Mouse (Mus musculus) limb, embryonic 12.5 days (tissue): Measurements from ENCODE around the gene Gm17332. TPM values are rescaled to one million over a fixed set of nuclear protein-coding genes. Genes with fewer than 3 reads are reported as not detected.
A peak's percentile ranks its signal among the peaks of the same experiment; 100 is the strongest.
"Not testable (repeated sequence)": the region's sequence is repeated elsewhere in the genome, so short reads cannot be mapped to it uniquely, and the experiment has no call there.

Experiments used
- ATAC-seq: fragments of 200-750 bp; cut with Nextera tagmentation; 2 replicates; pipeline ENCODE4 v1.8.0; 2017; ENCODE audit warnings: low read depth, moderate TSS enrichment; ENCODE audit not compliant: insufficient number of reproducible peaks, insufficient read depth, low FRiP score, low TSS enrichment
- H3K27ac ChIP-seq: fragments of 300-500 bp; sonication (generic); 2 replicates; pipeline ENCODE4 v1.5.1; 2016; ENCODE audit warnings: mild to moderate bottlenecking, moderate library complexity
- H3K27me3 ChIP-seq: fragments of 300-500 bp; sonication (generic); 2 replicates; pipeline ENCODE4 v1.6.1; 2016; ENCODE audit warnings: mild to moderate bottlenecking, moderate library complexity
- H3K36me3 ChIP-seq: fragments of 300-500 bp; sonication (generic); 2 replicates; pipeline ENCODE4 v1.6.1; 2016; ENCODE audit warnings: mild to moderate bottlenecking, moderate library complexity
- H3K4me1 ChIP-seq: fragments of 300-500 bp; sonication (generic); replicated peaks from 2 replicates; pipeline ENCODE4 v1.6.1; 2016
- H3K4me2 ChIP-seq: fragments of 300-500 bp; sonication (generic); 2 replicates; pipeline ENCODE4 v1.6.1; 2016; ENCODE audit warnings: mild to moderate bottlenecking, moderate library complexity
- H3K4me3 ChIP-seq: fragments of 300-500 bp; sonication (generic); replicated peaks from 2 replicates; pipeline ENCODE4 v1.5.1; 2016; ENCODE audit warnings: mild to moderate bottlenecking
- H3K9ac ChIP-seq: fragments of 300-500 bp; sonication (generic); replicated peaks from 2 replicates; pipeline ENCODE4 v1.6.1; 2016; ENCODE audit warnings: mild to moderate bottlenecking, moderate library complexity
- H3K9me3 ChIP-seq: fragments of 300-500 bp; sonication (generic); 2 replicates; pipeline ENCODE4 v1.6.1; 2016; ENCODE audit warnings: mild to moderate bottlenecking, moderate library complexity
- WGBS: fragments of 180-500 bp; shearing (Covaris S2); methylation state at CpG from one replicate; pipeline ENCODE4 v1.1.7; 2016; 5-methylcytosine and 5-hydroxymethylcytosine counted together
- polyA plus RNA-seq: library from polyadenylated mRNA; unstranded; fragments of >200 nt; fragmentation: Nextera tagmentation; extraction: Ambion mirVana; gene quantifications from 2 replicates; pipeline ENCODE4 v1.2.1, GENCODE M21; 2016

Gene Gm17332
- not detected in 2 replicates for polyA plus RNA-seq

GRCm38 (mm10) chr11:31182362-31182761 is at the start of gene Gm17332:
Gm17332 (minus strand) TSS chr11:31182462.
- Histone ChIP-seq H3K4me2 (no peak within 1 kb of the TSS), H3K27ac (no peak within 1 kb of the TSS), H3K27me3 (no peaks in the 10 kb centered on the region), H3K9me3 (peaks cover 9% of the 10 kb centered on the region), H3K4me1 (no peaks in the 10 kb centered on the region), H3K4me3 (no peak within 1 kb of the TSS), H3K36me3 (no peaks in the 10 kb centered on the region), H3K9ac (no peak within 1 kb of the TSS)
- no peak for ATAC-seq

- H3K4me3 ChIP-seq: no peak overlapping the region
- H3K27me3 ChIP-seq: no peaks in the 10 kb centered on the region
- H3K9me3 ChIP-seq: no peaks in the 10 kb centered on the region
- WGBS: 72% methylated on average over 4 of the region's 4 CpGs
- H3K27ac ChIP-seq: no peak overlapping the region
- H3K36me3 ChIP-seq: no peaks in the 10 kb centered on the region
- ATAC-seq: no peak
- H3K4me1 ChIP-seq: no peaks in the 10 kb centered on the region
- H3K9ac ChIP-seq: no peak overlapping the region
- no peak overlapping the region for H3K4me2 ChIP-seq
Measured at GRCm38 (mm10) chr11:31229966-31230365, 47.7 kb upstream of the Gm17332 start.

- Histone ChIP-seq H3K9ac (no peak overlapping the region), H3K9me3 (no peaks in the 10 kb centered on the region), H3K27ac (no peak overlapping the region), H3K36me3 (no peaks in the 10 kb centered on the region), H3K4me2 (no peak overlapping the region), H3K27me3 (no peaks in the 10 kb centered on the region), H3K4me1 (no peaks in the 10 kb centered on the region), H3K4me3 (no peak overlapping the region)
- no peak for ATAC-seq
- 85% methylated on average over 1 of the region's 1 CpGs for WGBS
Measured at GRCm38 (mm10) chr11:31225359-31225758, 43.1 kb upstream of the Gm17332 start.

GRCm38 (mm10) chr11:31218009-31218408 is 35.7 kb upstream of the Gm17332 start:
- no peak for ATAC-seq
- Histone ChIP-seq H3K4me2 (no peak overlapping the region), H3K27ac (no peak overlapping the region), H3K4me1 (no peaks in the 10 kb centered on the region), H3K9ac (no peak overlapping the region), H3K4me3 (no peak overlapping the region), H3K9me3 (no peaks in the 10 kb centered on the region), H3K36me3 (no peaks in the 10 kb centered on the region), H3K27me3 (no peaks in the 10 kb centered on the region)

DNA sequence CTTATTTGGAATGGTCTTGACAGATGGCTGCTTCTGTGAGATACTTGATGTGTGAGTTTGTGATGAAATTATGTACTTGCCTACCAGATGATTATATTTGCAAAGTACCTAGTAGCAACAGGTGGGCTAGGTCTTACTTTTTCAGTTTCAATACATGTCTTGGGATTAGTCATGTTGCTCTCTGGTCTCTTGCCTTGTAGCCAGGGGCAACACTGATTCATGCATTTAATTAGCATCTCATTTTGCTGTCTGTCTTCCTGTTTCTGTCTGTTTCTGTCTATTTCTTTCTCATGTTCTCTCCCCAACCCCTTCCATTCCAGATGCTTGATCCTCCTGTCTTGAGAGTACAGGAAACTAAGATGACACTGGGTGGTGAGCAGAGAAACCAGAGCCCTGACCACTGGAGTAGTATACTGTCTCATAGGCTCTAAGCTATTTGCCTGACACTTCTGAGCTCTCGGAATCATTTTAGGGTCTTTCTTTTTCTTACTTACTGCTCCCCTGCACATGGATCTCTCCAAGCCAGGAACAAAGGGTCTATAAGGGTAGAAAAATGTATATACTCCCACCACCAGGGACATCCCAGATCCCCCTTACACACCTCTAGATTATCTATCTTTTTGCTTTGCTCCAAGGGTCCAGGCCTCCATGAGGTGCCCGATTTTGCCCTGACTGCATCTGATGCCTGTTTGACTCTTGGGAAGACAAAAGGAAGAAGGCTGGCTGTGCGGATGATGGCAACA is 13.5 kb upstream of the Gm17332 start:
- no peaks in the 10 kb centered on the region for H3K9me3 ChIP-seq
- H3K36me3 ChIP-seq: no peaks in the 10 kb centered on the region
- H3K4me3 ChIP-seq: no peak overlapping the region
- 88% methylated on average over 3 of the region's 3 CpGs for WGBS
- no peak overlapping the region for H3K4me2 ChIP-seq
- no peaks in the 10 kb centered on the region for H3K4me1 ChIP-seq
- ATAC-seq: no peak
- H3K27ac ChIP-seq: no peak overlapping the region
- H3K9ac ChIP-seq: no peak overlapping the region
- no peaks in the 10 kb centered on the region for H3K27me3 ChIP-seq

DNA sequence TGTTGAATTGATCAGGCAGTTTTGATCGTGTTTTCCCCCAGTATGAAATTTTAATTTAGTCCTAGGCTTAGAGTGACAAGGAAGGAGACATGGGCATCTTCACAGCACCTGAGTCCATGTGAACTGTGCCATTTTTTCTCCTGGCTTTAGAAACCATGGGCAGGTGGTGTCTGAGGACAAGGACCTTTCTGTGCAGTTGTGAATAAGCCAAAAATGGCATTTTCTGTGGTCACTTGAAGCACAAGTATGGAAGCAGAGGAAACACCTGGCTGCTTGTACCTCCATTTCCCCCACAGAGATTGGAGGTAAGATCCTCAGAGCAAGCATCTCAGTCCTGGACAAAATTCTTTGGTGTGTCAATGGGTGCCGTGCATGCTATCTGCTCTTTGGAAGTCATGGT is 12.5 kb upstream of the Gm17332 start:
- Histone ChIP-seq H3K27me3 (no peaks in the 10 kb centered on the region), H3K27ac (no peak overlapping the region), H3K4me3 (no peak overlapping the region), H3K9me3 (no peaks in the 10 kb centered on the region), H3K9ac (no peak overlapping the region), H3K4me1 (no peaks in the 10 kb centered on the region), H3K4me2 (no peak overlapping the region), H3K36me3 (no peaks in the 10 kb centered on the region)
- no peak for ATAC-seq
- 88% methylated on average over 2 of the region's 2 CpGs for WGBS

GRCm38 (mm10) chr11:31170052-31170646 is 12.1 kb downstream of the Gm17332 start:
- Histone ChIP-seq H3K9me3 (no peaks in the 10 kb centered on the region), H3K27ac (no peak overlapping the region), H3K4me3 (no peak overlapping the region), H3K27me3 (no peaks in the 10 kb centered on the region), H3K4me2 (peak overlapping the region; percentile 63), H3K36me3 (no peaks in the 10 kb centered on the region), H3K4me1 (no peaks in the 10 kb centered on the region), H3K9ac (no peak overlapping the region)
- 16% methylated on average over 4 of the region's 4 CpGs for WGBS
- ATAC-seq: peak; percentile 20; the same call in 1 of the 2 replicates

GRCm38 (mm10) chr11:31169161-31170051 is 12.9 kb downstream of the Gm17332 start:
- Histone ChIP-seq H3K9ac (no peak overlapping the region), H3K27me3 (no peaks in the 10 kb centered on the region), H3K9me3 (no peaks in the 10 kb centered on the region), H3K4me3 (peak overlapping the region; percentile 40), H3K27ac (no peak overlapping the region), H3K36me3 (no peaks in the 10 kb centered on the region), H3K4me2 (peak overlapping the region; percentile 63), H3K4me1 (no peaks in the 10 kb centered on the region)
- peak; percentile 80; the same call in 1 of the 2 replicates for ATAC-seq
- WGBS: 2% methylated on average over 20 of the region's 21 CpGs

DNA sequence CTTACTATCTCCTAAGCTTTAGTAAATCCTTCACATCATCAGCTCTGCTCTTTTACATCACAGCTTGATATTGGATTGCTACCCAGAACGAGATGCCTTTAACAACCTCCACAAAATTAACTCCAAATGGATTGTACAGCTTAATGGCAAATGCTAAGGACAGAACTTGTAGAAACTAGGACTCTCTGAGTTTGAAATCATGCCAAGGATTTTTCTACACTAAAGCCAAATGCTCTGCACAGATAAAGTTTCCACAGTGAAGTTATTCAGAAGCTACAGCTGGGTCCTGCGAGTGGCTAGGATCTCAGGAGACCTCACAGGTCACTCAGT is 13.5 kb downstream of the Gm17332 start:
- Histone ChIP-seq H3K27ac (no peak overlapping the region), H3K9me3 (no peaks in the 10 kb centered on the region), H3K4me2 (peak overlapping the region; percentile 63), H3K9ac (no peak overlapping the region), H3K36me3 (no peaks in the 10 kb centered on the region), H3K4me3 (no peak overlapping the region; the same call in 1 of the 2 replicates), H3K27me3 (no peaks in the 10 kb centered on the region), H3K4me1 (no peaks in the 10 kb centered on the region)
- WGBS: 39% methylated on average over 2 of the region's 2 CpGs
- no peak for ATAC-seq

DNA sequence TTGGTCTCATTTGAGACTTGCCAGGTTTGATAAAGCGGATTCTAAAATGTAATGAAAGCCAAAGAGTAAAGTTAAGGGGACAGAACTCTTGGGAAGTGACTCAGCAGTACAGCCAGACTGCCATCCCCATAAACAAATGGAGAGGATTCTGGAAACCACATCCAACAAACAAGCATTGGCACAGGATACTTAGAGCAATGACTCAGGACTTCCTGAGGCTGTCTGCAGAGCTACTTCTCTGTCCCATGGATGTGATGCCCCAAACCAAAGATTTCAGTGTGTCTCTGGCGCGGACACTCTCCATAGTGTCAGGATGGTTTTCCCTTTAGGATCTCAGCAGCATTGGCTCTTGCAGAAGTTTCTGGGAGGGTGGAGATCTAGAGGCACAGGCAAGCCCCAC is 25.2 kb downstream of the Gm17332 start:
- WGBS: 90% methylated on average over 3 of the region's 3 CpGs
- H3K4me2 ChIP-seq: no peak overlapping the region
- no peak overlapping the region for H3K4me3 ChIP-seq
- no peak for ATAC-seq
- no peaks in the 10 kb centered on the region for H3K27me3 ChIP-seq
- H3K4me1 ChIP-seq: no peaks in the 10 kb centered on the region
- no peaks in the 10 kb centered on the region for H3K9me3 ChIP-seq
- H3K9ac ChIP-seq: no peak overlapping the region
- H3K27ac ChIP-seq: no peak overlapping the region
- no peaks in the 10 kb centered on the region for H3K36me3 ChIP-seq

GRCm38 (mm10) chr11:31138394-31138793 is 43.9 kb downstream of the Gm17332 start:
- not testable (repeated sequence) for H3K4me1 ChIP-seq, H3K27me3 ChIP-seq, ATAC-seq, H3K9ac ChIP-seq, H3K4me2 ChIP-seq, H3K9me3 ChIP-seq, H3K36me3 ChIP-seq, H3K27ac ChIP-seq, H3K4me3 ChIP-seq
- WGBS: 59% methylated on average over 1 of the region's 1 CpGs
